Mouse (Mus musculus) intestine, embryonic 16.5 days (tissue): ENCODE measurements around the gene Gnpat. TPM values are rescaled to one million over a fixed set of nuclear protein-coding genes. Genes with fewer than 3 reads are reported as not detected.
A peak's percentile ranks its signal among the peaks of the same experiment; 100 is the strongest.

Experiments
- ATAC-seq: fragments of 200-750 bp; cut with Nextera tagmentation; 2 replicates; pipeline ENCODE4 v1.8.0; 2017; ENCODE audit warnings: moderate TSS enrichment, moderate library complexity
- H3K27ac ChIP-seq: fragments of 300-500 bp; sonication (generic); 2 replicates; pipeline ENCODE4 v1.5.1; 2014; ENCODE audit warnings: mild to moderate bottlenecking, low read length
- H3K27me3 ChIP-seq: fragments of 300-500 bp; sonication (generic); replicated peaks from 2 replicates; pipeline ENCODE4 v1.6.1; 2014; ENCODE audit warnings: low read length, control low read depth, mixed read lengths; ENCODE audit not compliant: control insufficient read depth, insufficient read depth
- H3K36me3 ChIP-seq: fragments of 300-500 bp; sonication (generic); 2 replicates; pipeline ENCODE4 v1.6.1; 2014; ENCODE audit warnings: low read length, control low read depth; ENCODE audit not compliant: control insufficient read depth, insufficient read depth
- H3K4me1 ChIP-seq: fragments of 300-500 bp; sonication (generic); 2 replicates; pipeline ENCODE4 v1.6.1; 2014; ENCODE audit warnings: low read length, control low read depth, mixed read lengths; ENCODE audit not compliant: control insufficient read depth, insufficient read depth
- H3K4me2 ChIP-seq: fragments of 300-500 bp; sonication (generic); 2 replicates; pipeline ENCODE4 v1.6.1; 2014; ENCODE audit warnings: low read depth, low read length, control low read depth
- H3K4me3 ChIP-seq: fragments of 300-500 bp; sonication (generic); 2 replicates; pipeline ENCODE4 v1.5.1; 2014; ENCODE audit warnings: mild to moderate bottlenecking, low read length
- H3K9ac ChIP-seq: fragments of 300-500 bp; sonication (generic); 2 replicates; pipeline ENCODE4 v1.6.1; 2014; ENCODE audit warnings: low read depth, low read length
- H3K9me3 ChIP-seq: fragments of 300-500 bp; sonication (generic); 2 replicates; pipeline ENCODE4 v1.6.1; 2016; ENCODE audit warnings: low read length, control low read depth; ENCODE audit not compliant: control insufficient read depth
- WGBS: fragments of 180-500 bp; shearing (Covaris S2); extraction: QIAGEN DNeasy Blood & Tissue Kit; methylation state at CpG from one replicate; pipeline ENCODE4 v1.1.7; 2014; 5-methylcytosine and 5-hydroxymethylcytosine counted together
- polyA plus RNA-seq: library from polyadenylated mRNA; unstranded; fragments of >200 nt; fragmentation: Nextera tagmentation; extraction: Ambion mirVana; gene quantifications from 2 replicates; pipeline ENCODE4 v1.2.1, GENCODE M21; 2015

The Gnpat gene
- polyA plus RNA-seq, 1 experiment from 2014 or later, result 83.6 TPM

DNA sequence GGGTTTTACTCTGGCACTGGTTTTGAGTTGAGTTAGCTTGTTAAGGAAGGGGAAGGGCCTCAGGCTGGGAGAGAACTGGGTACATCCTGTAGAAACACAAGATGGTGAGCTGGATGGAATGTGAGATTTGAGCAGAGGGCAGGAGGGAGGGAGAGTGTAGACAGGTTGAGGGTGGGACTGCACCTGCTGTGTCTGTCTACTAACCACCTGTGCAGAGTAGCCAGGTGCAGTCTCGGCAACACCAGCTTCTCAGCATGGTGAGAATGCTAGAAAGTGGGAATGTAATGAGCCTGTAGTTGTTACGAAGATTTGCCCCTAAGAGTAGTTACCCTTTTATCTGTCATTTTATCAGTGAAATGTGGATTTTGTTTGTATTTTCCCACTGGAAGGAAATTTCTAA, 42.6 kb downstream of the Gnpat start:
- Histone ChIP-seq H3K27ac (no peak overlapping the region), H3K4me1 (no peaks in the 10 kb centered on the region), H3K9ac (no peak overlapping the region), H3K36me3 (peaks cover 29% of the 10 kb centered on the region), H3K27me3 (no peaks in the 10 kb centered on the region), H3K4me3 (no peak overlapping the region), H3K4me2 (no peak overlapping the region), H3K9me3 (no peaks in the 10 kb centered on the region)
- 89% methylated on average over 2 of the region's 2 CpGs for WGBS
- ATAC-seq, result no peak

- H3K4me2 ChIP-seq, result no peak overlapping the region
- no peak overlapping the region for H3K27ac ChIP-seq
- H3K9ac ChIP-seq, result no peak overlapping the region
- H3K4me3 ChIP-seq, result no peak overlapping the region
- H3K4me1 ChIP-seq, result no peaks in the 10 kb centered on the region
- no peak for ATAC-seq
- H3K9me3 ChIP-seq, result no peaks in the 10 kb centered on the region
- WGBS, result 92% methylated on average over 16 of the region's 16 CpGs
- peaks cover 35% of the 10 kb centered on the region for H3K36me3 ChIP-seq
- no peaks in the 10 kb centered on the region for H3K27me3 ChIP-seq
Observed at GRCm38 (mm10) chr8:124909936-124910335, 47.1 kb downstream of the Gnpat start.

- no peak overlapping the region for H3K4me3 ChIP-seq
- ATAC-seq, result no peak
- H3K27ac ChIP-seq, result no peak overlapping the region
- no peaks in the 10 kb centered on the region for H3K4me1 ChIP-seq
- H3K9me3 ChIP-seq, result no peaks in the 10 kb centered on the region
- no peak overlapping the region for H3K4me2 ChIP-seq
- peaks cover 39% of the 10 kb centered on the region for H3K36me3 ChIP-seq
- no peaks in the 10 kb centered on the region for H3K27me3 ChIP-seq
- 84% methylated on average over 10 of the region's 10 CpGs for WGBS
- H3K9ac ChIP-seq, result no peak overlapping the region
Observed at GRCm38 (mm10) chr8:124910349-124910748, 47.5 kb downstream of the Gnpat start.

- H3K4me2 ChIP-seq, result no peak overlapping the region
- no peaks in the 10 kb centered on the region for H3K4me1 ChIP-seq
- WGBS, result 75% methylated on average over 17 of the region's 17 CpGs
Observed at GRCm38 (mm10) chr8:124911938-124912872, 49.4 kb downstream of the Gnpat start.

DNA sequence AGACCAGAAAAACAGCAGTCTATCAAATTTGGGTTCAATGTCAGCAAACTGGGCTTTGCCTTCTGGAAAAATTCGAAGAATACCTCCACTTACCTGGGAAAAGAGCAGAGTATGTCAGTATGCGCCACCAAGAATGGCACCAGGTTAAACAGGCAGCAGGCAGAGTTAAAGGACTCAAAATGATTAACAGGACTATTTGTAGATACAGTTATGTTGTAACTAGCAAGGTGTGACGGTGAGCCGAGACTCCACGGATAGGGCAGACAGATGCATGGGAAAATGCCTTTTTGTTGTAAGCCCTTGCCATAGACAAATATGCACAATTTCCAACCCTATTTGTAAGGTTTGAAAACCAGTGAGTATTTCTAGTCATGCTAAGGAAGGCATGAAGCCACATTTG, 51.2 kb downstream of the Gnpat start:
- Histone ChIP-seq H3K4me3 (no peak overlapping the region), H3K27me3 (no peaks in the 10 kb centered on the region), H3K9ac (no peak overlapping the region), H3K27ac (no peak overlapping the region), H3K9me3 (no peaks in the 10 kb centered on the region), H3K36me3 (peaks cover 26% of the 10 kb centered on the region), H3K4me1 (no peaks in the 10 kb centered on the region), H3K4me2 (no peak overlapping the region)
- ATAC-seq, result no peak
- WGBS, result 99% methylated on average over 5 of the region's 5 CpGs

More at GRCm38 (mm10) chr8:124911938-124912872, 49.4 kb downstream of the Gnpat start:
- no peak overlapping the region for H3K4me3 ChIP-seq
- ATAC-seq, result no peak
- peaks cover 35% of the 10 kb centered on the region for H3K36me3 ChIP-seq
- H3K9ac ChIP-seq, result no peak overlapping the region
- no peaks in the 10 kb centered on the region for H3K9me3 ChIP-seq
- no peak overlapping the region for H3K27ac ChIP-seq
- no peaks in the 10 kb centered on the region for H3K27me3 ChIP-seq

DNA sequence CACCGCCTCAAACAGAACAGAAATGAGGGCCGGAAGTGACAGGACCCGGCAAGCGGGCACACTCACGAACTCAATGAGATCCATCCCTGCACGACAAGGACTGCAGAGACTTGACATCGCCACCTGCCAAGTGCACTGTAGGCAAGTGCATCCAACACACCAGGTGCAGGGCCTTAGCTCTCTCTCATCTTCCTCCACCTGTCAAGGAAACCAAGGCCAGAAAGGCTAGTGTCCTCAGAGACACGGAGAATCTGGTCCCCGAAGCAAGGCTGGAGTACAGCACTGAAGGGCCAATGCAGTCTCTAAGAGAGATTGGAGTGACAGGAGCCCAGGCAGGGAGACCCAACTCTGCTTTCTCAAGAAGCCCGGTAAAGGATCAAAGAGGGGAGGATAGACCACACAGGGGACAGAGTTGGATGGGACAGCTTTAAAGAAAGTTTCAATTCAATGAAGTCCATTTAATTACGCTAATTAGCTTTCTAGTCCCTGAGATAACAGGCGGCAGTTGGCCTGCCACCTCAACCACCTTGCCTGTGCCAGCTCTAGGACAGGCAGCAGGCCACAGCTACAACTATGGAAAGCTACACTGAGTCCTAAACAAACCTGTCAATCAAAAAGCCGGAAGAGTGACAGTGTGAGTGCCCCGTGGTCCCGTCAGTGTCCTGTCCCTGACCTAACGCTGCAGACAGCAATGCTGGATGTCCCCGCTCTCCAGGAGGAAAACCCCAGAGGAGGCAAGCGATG, 55.1 kb downstream of the Gnpat start:
- no peak overlapping the region for H3K9ac ChIP-seq
- 84% methylated on average over 18 of the region's 18 CpGs for WGBS
- H3K4me1 ChIP-seq, result peaks cover 18% of the 10 kb centered on the region
- no peak for ATAC-seq
- H3K4me3 ChIP-seq, result no peak overlapping the region
- no peak overlapping the region for H3K4me2 ChIP-seq
- H3K27ac ChIP-seq, result no peak overlapping the region
- H3K27me3 ChIP-seq, result no peaks in the 10 kb centered on the region
- H3K36me3 ChIP-seq, result peaks cover 17% of the 10 kb centered on the region
- H3K9me3 ChIP-seq, result no peaks in the 10 kb centered on the region

DNA sequence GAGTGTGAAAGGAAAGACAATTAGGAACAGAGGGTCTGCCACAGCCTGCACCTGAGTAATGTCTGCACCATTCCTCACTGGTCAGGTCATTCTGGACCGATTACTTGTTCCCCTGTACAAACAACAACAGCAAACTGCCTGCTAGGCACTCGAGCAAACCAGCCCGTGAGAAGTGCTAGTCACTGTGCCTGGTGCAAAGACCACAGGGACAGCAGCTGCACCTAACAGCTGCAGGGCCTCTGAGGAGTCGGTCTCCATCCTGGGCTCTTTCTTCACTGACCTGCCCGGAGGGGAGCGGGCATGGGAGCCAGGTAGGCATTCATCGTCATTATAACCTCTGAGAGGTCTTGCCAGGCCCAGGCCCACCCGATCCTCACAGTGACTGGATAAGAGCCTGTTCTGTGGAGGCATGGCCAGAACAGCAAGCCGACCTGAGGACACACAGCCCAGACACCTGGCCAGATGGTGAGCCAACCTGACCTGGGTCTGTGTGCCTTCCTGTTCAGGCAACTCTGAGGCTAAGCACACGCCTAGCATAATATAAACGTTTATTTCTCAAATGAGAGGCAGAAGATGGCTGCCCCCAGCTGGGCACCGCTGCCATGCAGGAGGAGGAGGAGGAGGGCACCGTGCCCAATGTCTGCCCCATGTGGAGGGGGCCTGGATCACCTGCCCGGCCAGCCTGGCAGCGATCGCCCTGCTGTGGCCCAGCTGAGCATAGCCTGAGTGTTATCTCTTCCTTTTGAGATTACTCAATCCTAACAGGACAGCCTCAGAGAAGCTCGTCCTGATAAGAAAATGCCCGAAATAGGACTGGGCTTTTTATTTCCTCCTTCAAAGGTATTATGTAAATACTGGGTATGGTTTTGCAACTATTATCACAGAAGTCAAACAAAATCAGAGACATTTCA, 58.8 kb downstream of the Gnpat start:
- peak overlapping the region; percentile 43 for H3K27ac ChIP-seq
- H3K9me3 ChIP-seq, result no peaks in the 10 kb centered on the region
- H3K27me3 ChIP-seq, result no peaks in the 10 kb centered on the region
- H3K4me3 ChIP-seq, result peak overlapping the region; percentile 4; the same call in 1 of the 2 replicates
- H3K4me1 ChIP-seq, result peaks cover 28% of the 10 kb centered on the region
- H3K4me2 ChIP-seq, result peak overlapping the region; percentile 36
- H3K36me3 ChIP-seq, result no peaks in the 10 kb centered on the region
- 47% methylated on average over 18 of the region's 18 CpGs for WGBS
- peak; percentile 86 for ATAC-seq
- no peak overlapping the region for H3K9ac ChIP-seq

GRCm38 (mm10) chr8:124922490-124923089, 59.8 kb downstream of the Gnpat start:
- H3K4me1 ChIP-seq, result peaks cover 34% of the 10 kb centered on the region
- no peaks in the 10 kb centered on the region for H3K9me3 ChIP-seq
- 57% methylated on average over 11 of the region's 11 CpGs for WGBS
- 0 out of 2 replicates have a peak overlapping the region, but pooled peaks have one; percentile 9 for H3K27ac ChIP-seq
- peak overlapping the region; percentile 31 for H3K9ac ChIP-seq
- peak overlapping the region; percentile 36 for H3K4me2 ChIP-seq
- peak; percentile 10 for ATAC-seq
- no peaks in the 10 kb centered on the region for H3K27me3 ChIP-seq
- H3K36me3 ChIP-seq, result no peaks in the 10 kb centered on the region
- H3K4me3 ChIP-seq, result 0 out of 2 replicates have a peak overlapping the region, but pooled peaks have one; percentile 10
